Mouse (Mus musculus): ENCODE data around the gene Wwp2. TPM values are rescaled to one million over a fixed set of nuclear protein-coding genes. Genes with fewer than 3 reads are reported as not detected.

Wwp2 gene
- total and polyA plus RNA-seq, 3 experiments = 21.8 to 31.5 TPM; not detected in 1

GRCm38 (mm10) chr8:107483250-107483649 lies 47.1 kb downstream of the Wwp2 start:
- Histone ChIP-seq H3K79me2 (ENCODE audit: control insufficient read depth, insufficient read depth, low read length, poor library complexity) (no peaks in the 10 kb centered on the region), H3K4me3 (ENCODE audit: control insufficient read depth in 1 of 2, insufficient read depth in 1 of 2, low read depth in 2 of 2, low read length in 2 of 2) (no peak overlapping the region), H3K27ac (ENCODE audit: control insufficient read depth, low read depth, low read length) (no peak overlapping the region), H3K9ac (ENCODE audit: control insufficient read depth, low read depth, low read length, poor library complexity, severe bottlenecking) (no peak overlapping the region), H3K36me3 (ENCODE audit: control insufficient read depth in 1 of 2, insufficient read depth in 2 of 2, low read length in 2 of 2) (peaks cover 0 to 2% of the 10 kb centered on the region in 2 experiments; a peak in 1 of 4 replicates), H3K4me1 (ENCODE audit: control insufficient read depth in 1 of 2, insufficient read depth in 2 of 2, low read length in 2 of 2) (peaks cover 0 to 6% of the 10 kb centered on the region in 2 experiments; a peak in 2 of 4 replicates), H3K9me3 (replicated peaks; ENCODE audit: insufficient read depth, low read length) (no peaks in the 10 kb centered on the region), H3K27me3 (ENCODE audit: control insufficient read depth in 1 of 2, insufficient read depth in 2 of 2, low read length in 2 of 2) (no peaks in the 10 kb centered on the region)
- TF ChIP-seq UBTF (IDR thresholded peaks at IDR 0.05; ENCODE audit: borderline replicate concordance, insufficient read depth, low read depth, low read length) (no peak), MYB (IDR thresholded peaks at IDR 0.05; ENCODE audit: low read depth, low read length) (no peak), TBP (IDR thresholded peaks at IDR 0.05; ENCODE audit: low read depth, low read length) (no peak), SMC3 (IDR thresholded peaks at IDR 0.05; ENCODE audit: low read depth, low read length) (no peak), KAT2A (conservative IDR thresholded peaks at IDR 0.05; ENCODE audit: low read depth, low read length) (no peak), USF1 (IDR thresholded peaks at IDR 0.05; ENCODE audit: low read depth, low read length) (no peak), ZC3H11A (IDR thresholded peaks at IDR 0.05; ENCODE audit: low read depth, low read length) (no peak), GATA1 (IDR thresholded peaks at IDR 0.05; ENCODE audit: low read depth, low read length) (no peak), BHLHE40 (IDR thresholded peaks at IDR 0.05; ENCODE audit: borderline replicate concordance, low read depth, low read length) (no peak), ZMIZ1 (IDR thresholded peaks at IDR 0.05; ENCODE audit: low read depth, low read length) (no peak), POLR2A (IDR thresholded peaks at IDR 0.05; ENCODE audit: control insufficient read depth in 1 of 2, insufficient read depth in 1 of 2, low read depth in 1 of 2, low read length in 2 of 2, poor library complexity in 1 of 2) (no peak), SIN3A (IDR thresholded peaks at IDR 0.05; ENCODE audit: low read length) (no peak), HCFC1 (IDR thresholded peaks at IDR 0.05; ENCODE audit: low read depth, low read length) (no peak), ETS1 (IDR thresholded peaks at IDR 0.05; ENCODE audit: low read depth, low read length) (no peak), NRF1 (IDR thresholded peaks at IDR 0.05; ENCODE audit: insufficient read depth, low read depth, low read length, poor library complexity, severe bottlenecking) (no peak), MYC (IDR thresholded peaks at IDR 0.05; ENCODE audit: low read depth, low read length) (no peak), MAZ (IDR thresholded peaks at IDR 0.05; ENCODE audit: low read depth, low read length) (no peak), ELF1 (IDR thresholded peaks at IDR 0.05; ENCODE audit: low read depth, low read length) (no peak), TAL1 (IDR thresholded peaks at IDR 0.05; ENCODE audit: low read length) (no peak)
- no peak for DNase-seq (ENCODE audit: low read depth, low spot score)

- H3K9ac ChIP-seq (ENCODE audit: control insufficient read depth, low read depth, low read length, poor library complexity, severe bottlenecking) = no peak overlapping the region
- H3K4me1 ChIP-seq (ENCODE audit: control insufficient read depth in 1 of 2, insufficient read depth in 2 of 2, low read length in 2 of 2) = peaks cover 14 to 20% of the 10 kb centered on the region in 2 experiments
- no peaks in the 10 kb centered on the region for H3K9me3 ChIP-seq (replicated peaks; ENCODE audit: insufficient read depth, low read length)
- H3K36me3 ChIP-seq (ENCODE audit: control insufficient read depth in 1 of 2, insufficient read depth in 2 of 2, low read length in 2 of 2) = peaks cover 0 to 17% of the 10 kb centered on the region in 2 experiments; a peak in 2 of 4 replicates
- no peaks in the 10 kb centered on the region for H3K27me3 ChIP-seq (ENCODE audit: control insufficient read depth in 1 of 2, insufficient read depth in 2 of 2, low read length in 2 of 2)
- DNase-seq (ENCODE audit: low read depth, low spot score) = no peak
- H3K79me2 ChIP-seq (ENCODE audit: control insufficient read depth, insufficient read depth, low read length, poor library complexity) = no peaks in the 10 kb centered on the region
- H3K4me3 ChIP-seq (ENCODE audit: control insufficient read depth in 1 of 2, insufficient read depth in 1 of 2, low read depth in 2 of 2, low read length in 2 of 2) = no peak overlapping the region
- no peak overlapping the region for H3K27ac ChIP-seq (ENCODE audit: control insufficient read depth, low read depth, low read length)
- no peak for TF ChIP-seq CHD1 (IDR thresholded peaks at IDR 0.05; ENCODE audit: low read depth, low read length)
- no peak for TF ChIP-seq UBTF (IDR thresholded peaks at IDR 0.05; ENCODE audit: borderline replicate concordance, insufficient read depth, low read depth, low read length)
- no peak for TF ChIP-seq HCFC1 (IDR thresholded peaks at IDR 0.05; ENCODE audit: low read depth, low read length)
- no peak for TF ChIP-seq CTCF (IDR thresholded peaks at IDR 0.05 in 2 of 3, conservative IDR thresholded peaks at IDR 0.05 in 1 of 3; ENCODE audit: control insufficient read depth in 1 of 3, insufficient read depth in 1 of 3, low read depth in 2 of 3, low read length in 3 of 3, poor library complexity in 1 of 3, severe bottlenecking in 1 of 3)
- no peak for TF ChIP-seq MYC (IDR thresholded peaks at IDR 0.05; ENCODE audit: low read depth, low read length)
- no peak for TF ChIP-seq TBP (IDR thresholded peaks at IDR 0.05; ENCODE audit: low read depth, low read length)
- no peak for TF ChIP-seq USF2 (IDR thresholded peaks at IDR 0.05; ENCODE audit: borderline replicate concordance in 1 of 2, insufficient read depth in 1 of 2, low read depth in 1 of 2, low read length in 2 of 2)
- TF ChIP-seq TCF12 (IDR thresholded peaks at IDR 0.05; ENCODE audit: low read depth, low read length) = peak; percentile 44; the same call in 1 of the 2 replicates
- TF ChIP-seq CHD2 (IDR thresholded peaks at IDR 0.05; ENCODE audit: low read length) = no peak
- no peak for TF ChIP-seq NRF1 (IDR thresholded peaks at IDR 0.05; ENCODE audit: insufficient read depth, low read depth, low read length, poor library complexity, severe bottlenecking)
- no peak for TF ChIP-seq TAL1 (IDR thresholded peaks at IDR 0.05; ENCODE audit: low read length)
- TF ChIP-seq SIN3A (IDR thresholded peaks at IDR 0.05; ENCODE audit: low read length) = no peak
- TF ChIP-seq ZMIZ1 (IDR thresholded peaks at IDR 0.05; ENCODE audit: low read depth, low read length) = no peak
- no peak for TF ChIP-seq E2F4 (IDR thresholded peaks at IDR 0.05; ENCODE audit: borderline replicate concordance, low read depth, low read length)
- TF ChIP-seq BHLHE40 (IDR thresholded peaks at IDR 0.05; ENCODE audit: borderline replicate concordance, low read depth, low read length) = no peak
- TF ChIP-seq RCOR1 (IDR thresholded peaks at IDR 0.05; ENCODE audit: low read depth, low read length) = no peak
- peak; percentile 15 to 28; a peak in 1 of 4 replicates for TF ChIP-seq EP300 (IDR thresholded peaks at IDR 0.05; ENCODE audit: low read depth in 1 of 2, low read length in 2 of 2)
- TF ChIP-seq ETS1 (IDR thresholded peaks at IDR 0.05; ENCODE audit: low read depth, low read length) = no peak
- no peak for TF ChIP-seq ZC3H11A (IDR thresholded peaks at IDR 0.05; ENCODE audit: low read depth, low read length)
- no peak for TF ChIP-seq MAX (IDR thresholded peaks at IDR 0.05; ENCODE audit: low read length)
- TF ChIP-seq GATA1 (IDR thresholded peaks at IDR 0.05; ENCODE audit: low read depth, low read length) = 0 out of 2 replicates have a peak, but pooled peaks have one; percentile 25
- no peak for TF ChIP-seq JUND (IDR thresholded peaks at IDR 0.05; ENCODE audit: low read depth, low read length)
These were observed 48.8 kb downstream of the Wwp2 start for GRCm38 (mm10) chr8:107484956-107485355.

Data from MEL (cell line).